Mouse (Mus musculus): ENCODE measurements around the gene Tbrg1. TPM values are rescaled to one million over a fixed set of nuclear protein-coding genes. Genes with fewer than 3 reads are reported as not detected.
A peak's percentile ranks its signal among the peaks of the same experiment; 100 is the strongest.

The Tbrg1 gene
- polyA plus RNA-seq, 1 experiment from 2014 or later: 81.4 TPM

DNA sequence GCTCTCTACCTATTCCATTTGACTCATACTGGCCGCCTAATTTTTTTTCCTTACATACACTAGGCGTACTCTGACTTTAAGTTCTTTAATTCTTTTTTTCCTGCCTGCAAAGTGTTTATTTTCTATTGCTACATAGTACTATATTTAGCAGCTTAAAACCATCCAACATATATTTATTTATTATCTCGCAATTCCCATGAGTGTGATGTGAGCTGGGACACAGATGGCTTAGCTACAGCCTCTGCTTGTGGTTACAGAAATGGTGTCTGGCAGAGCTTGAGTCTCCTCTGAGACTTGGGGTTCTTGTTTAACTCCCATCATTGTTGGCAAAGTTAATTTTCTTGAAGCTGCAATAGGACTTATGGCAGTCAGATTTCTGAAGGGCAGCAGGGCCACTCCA lies 18.4 kb downstream of the Tbrg1 start:
- H3K9me3 ChIP-seq (ENCODE audit: control insufficient read depth, low read length): no peaks in the 10 kb centered on the region
- no peak overlapping the region for H3K4me3 ChIP-seq (ENCODE audit: low read depth, low read length)
- no peak for ATAC-seq (ENCODE audit: low read depth)
- no peak overlapping the region for H3K4me2 ChIP-seq (ENCODE audit: low read depth, low read length)
- H3K9ac ChIP-seq (replicated peaks; ENCODE audit: low read depth, low read length): no peak overlapping the region
- H3K27me3 ChIP-seq (ENCODE audit: control insufficient read depth, insufficient read depth, low read length): no peaks in the 10 kb centered on the region
- WGBS: 88% methylated on average over 3 of the region's 3 CpGs
- no peak overlapping the region for H3K27ac ChIP-seq (ENCODE audit: low read depth, low read length)
- H3K36me3 ChIP-seq (ENCODE audit: control insufficient read depth, insufficient read depth, low read length): no peaks in the 10 kb centered on the region
- H3K4me1 ChIP-seq (ENCODE audit: control insufficient read depth, insufficient read depth, low read length): no peaks in the 10 kb centered on the region

DNA sequence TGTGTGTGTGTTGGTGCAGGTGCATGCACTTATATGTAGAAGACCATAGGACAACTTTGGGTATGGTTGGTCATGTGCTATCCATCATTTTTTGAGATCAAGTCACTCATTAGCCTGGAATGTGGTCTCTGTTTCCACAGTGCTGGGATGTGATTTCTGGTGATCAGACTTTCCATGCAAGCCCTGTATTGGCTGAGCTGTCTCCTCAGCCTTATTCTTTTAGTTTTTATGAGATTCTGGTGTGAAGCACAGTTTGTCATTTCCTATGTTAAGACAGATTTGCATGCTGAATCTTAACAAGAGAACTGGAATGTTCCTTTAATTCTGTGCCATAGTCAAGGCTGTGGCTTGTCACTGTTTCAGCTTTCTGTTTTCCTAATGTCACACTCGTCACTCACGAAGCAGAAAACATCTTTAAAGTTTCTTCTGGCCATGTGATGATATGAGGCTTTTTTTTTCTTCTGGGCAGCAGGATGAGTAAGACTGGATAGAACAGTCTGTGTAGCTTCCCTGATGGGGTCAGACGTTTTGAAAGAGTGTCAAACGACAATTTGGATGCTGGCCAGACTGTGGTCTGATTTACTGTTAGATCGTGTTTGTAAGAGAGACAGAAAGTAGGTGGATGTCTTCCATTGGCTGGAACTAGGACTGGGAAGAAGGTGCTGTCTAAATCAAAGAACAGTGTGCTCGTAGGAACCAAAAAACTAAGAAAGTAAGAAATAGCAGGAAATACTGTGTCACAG lies 20.1 kb downstream of the Tbrg1 start:
- Histone ChIP-seq H3K9ac (replicated peaks; ENCODE audit: low read depth, low read length) (no peak overlapping the region), H3K4me2 (ENCODE audit: low read depth, low read length) (no peak overlapping the region), H3K9me3 (ENCODE audit: control insufficient read depth, low read length) (no peaks in the 10 kb centered on the region), H3K27me3 (ENCODE audit: control insufficient read depth, insufficient read depth, low read length) (no peaks in the 10 kb centered on the region), H3K4me1 (ENCODE audit: control insufficient read depth, insufficient read depth, low read length) (no peaks in the 10 kb centered on the region), H3K36me3 (ENCODE audit: control insufficient read depth, insufficient read depth, low read length) (no peaks in the 10 kb centered on the region), H3K4me3 (ENCODE audit: low read depth, low read length) (no peak overlapping the region), H3K27ac (ENCODE audit: low read depth, low read length) (no peak overlapping the region)
- 0 out of 2 replicates have a peak, but pooled peaks have one; percentile 17 for ATAC-seq (ENCODE audit: low read depth)
- WGBS: 51% methylated on average over 6 of the region's 6 CpGs

DNA sequence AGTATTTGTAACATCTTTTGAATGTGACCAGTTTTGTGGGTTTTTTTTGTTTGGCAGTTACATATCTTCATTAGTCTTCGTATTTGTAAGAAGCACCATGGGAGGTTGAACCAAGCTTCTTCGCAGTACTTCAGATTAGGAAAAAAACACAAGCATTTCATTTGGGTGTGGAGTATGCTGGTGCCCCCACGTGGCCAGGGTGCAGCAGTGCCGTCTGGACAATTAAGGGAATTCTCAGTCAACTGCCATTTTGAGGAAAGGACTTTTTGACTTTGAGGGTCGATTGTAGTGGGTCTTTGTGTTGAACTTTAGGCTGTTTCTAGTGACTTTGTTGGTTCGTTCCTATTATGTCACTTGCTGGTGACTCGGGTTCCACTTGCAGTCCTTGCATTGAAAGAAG lies 20.8 kb downstream of the Tbrg1 start:
- Histone ChIP-seq H3K9ac (replicated peaks; ENCODE audit: low read depth, low read length) (no peak overlapping the region), H3K36me3 (ENCODE audit: control insufficient read depth, insufficient read depth, low read length) (no peaks in the 10 kb centered on the region), H3K4me2 (ENCODE audit: low read depth, low read length) (no peak overlapping the region), H3K27ac (ENCODE audit: low read depth, low read length) (no peak overlapping the region), H3K4me1 (ENCODE audit: control insufficient read depth, insufficient read depth, low read length) (no peaks in the 10 kb centered on the region), H3K4me3 (ENCODE audit: low read depth, low read length) (no peak overlapping the region), H3K9me3 (ENCODE audit: control insufficient read depth, low read length) (no peaks in the 10 kb centered on the region), H3K27me3 (ENCODE audit: control insufficient read depth, insufficient read depth, low read length) (no peaks in the 10 kb centered on the region)
- WGBS: 14% methylated on average over 7 of the region's 7 CpGs
- peak; percentile 51; the same call in 1 of the 2 replicates for ATAC-seq (ENCODE audit: low read depth)

DNA sequence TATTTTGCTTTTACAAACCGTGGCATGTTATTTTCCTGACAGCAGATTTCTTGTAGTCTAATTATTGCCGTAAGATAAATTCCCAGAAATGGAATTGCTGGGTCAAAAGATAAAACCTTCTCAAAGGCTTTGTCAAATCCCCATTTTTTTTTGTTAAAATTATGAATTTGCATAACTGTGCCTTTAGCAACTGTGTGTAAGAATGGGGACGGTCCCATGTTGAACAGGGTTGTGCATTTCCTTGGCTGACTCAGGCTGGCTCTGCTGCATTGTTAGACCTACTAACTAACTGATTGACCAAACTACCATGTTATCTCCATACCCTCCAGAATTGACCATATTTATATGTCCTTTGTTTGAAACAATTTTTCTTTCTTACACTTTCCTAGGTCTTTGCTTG lies 22.8 kb downstream of the Tbrg1 start:
- Histone ChIP-seq H3K9me3 (ENCODE audit: control insufficient read depth, low read length) (no peaks in the 10 kb centered on the region), H3K27ac (ENCODE audit: low read depth, low read length) (no peak overlapping the region), H3K4me1 (ENCODE audit: control insufficient read depth, insufficient read depth, low read length) (no peaks in the 10 kb centered on the region), H3K36me3 (ENCODE audit: control insufficient read depth, insufficient read depth, low read length) (no peaks in the 10 kb centered on the region), H3K4me3 (ENCODE audit: low read depth, low read length) (no peak overlapping the region), H3K4me2 (ENCODE audit: low read depth, low read length) (no peak overlapping the region), H3K27me3 (ENCODE audit: control insufficient read depth, insufficient read depth, low read length) (no peaks in the 10 kb centered on the region), H3K9ac (replicated peaks; ENCODE audit: low read depth, low read length) (no peak overlapping the region)
- ATAC-seq (ENCODE audit: low read depth): no peak
- 90% methylated on average over 3 of the region's 3 CpGs for WGBS

DNA sequence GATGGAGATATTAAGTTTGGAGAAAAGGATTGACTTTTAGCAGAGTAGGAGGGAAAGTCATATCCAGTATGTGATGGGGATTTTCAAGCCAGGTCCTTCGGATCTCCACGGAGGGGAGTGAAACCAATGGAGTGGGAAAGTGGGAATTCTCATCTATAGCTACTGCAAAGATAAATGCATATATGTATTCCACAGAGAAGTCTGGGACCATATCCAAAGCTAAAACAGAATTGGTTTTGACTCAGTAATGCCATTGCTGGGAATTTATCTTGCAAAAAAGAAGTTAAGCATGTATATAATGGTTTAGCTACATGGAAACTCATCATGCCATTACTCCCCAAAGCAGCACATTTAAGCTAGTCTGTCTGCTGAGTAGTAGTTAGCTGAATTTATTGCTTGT lies 24.8 kb downstream of the Tbrg1 start:
- no peak for ATAC-seq (ENCODE audit: low read depth)
- no peaks in the 10 kb centered on the region for H3K27me3 ChIP-seq (ENCODE audit: control insufficient read depth, insufficient read depth, low read length)
- H3K27ac ChIP-seq (ENCODE audit: low read depth, low read length): no peak overlapping the region
- H3K9me3 ChIP-seq (ENCODE audit: control insufficient read depth, low read length): no peaks in the 10 kb centered on the region
- H3K4me2 ChIP-seq (ENCODE audit: low read depth, low read length): no peak overlapping the region
- WGBS: 78% methylated on average over 2 of the region's 2 CpGs
- no peak overlapping the region for H3K9ac ChIP-seq (replicated peaks; ENCODE audit: low read depth, low read length)
- no peaks in the 10 kb centered on the region for H3K36me3 ChIP-seq (ENCODE audit: control insufficient read depth, insufficient read depth, low read length)
- H3K4me3 ChIP-seq (ENCODE audit: low read depth, low read length): no peak overlapping the region
- H3K4me1 ChIP-seq (ENCODE audit: control insufficient read depth, insufficient read depth, low read length): no peaks in the 10 kb centered on the region

DNA sequence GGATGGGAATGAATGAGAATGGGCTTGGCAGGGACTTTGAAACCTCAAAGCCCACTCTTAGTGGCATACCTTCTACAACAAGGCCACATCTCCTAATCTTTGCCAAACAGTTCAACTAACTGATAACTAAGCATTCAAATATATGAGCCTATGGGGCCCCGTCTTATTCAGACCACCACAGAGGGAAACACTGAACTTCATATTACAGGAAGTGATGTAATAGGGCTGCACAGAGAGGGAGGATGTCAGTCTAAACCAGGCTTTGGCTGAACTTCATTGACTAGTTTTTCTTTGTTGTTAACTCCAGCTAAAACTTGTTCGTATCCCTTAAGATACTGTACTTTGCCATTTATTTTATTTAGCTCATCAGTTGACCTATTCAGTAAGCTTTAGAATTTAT lies 27.2 kb downstream of the Tbrg1 start:
- ATAC-seq (ENCODE audit: low read depth): no peak
- 93% methylated on average over 2 of the region's 2 CpGs for WGBS
- H3K27me3 ChIP-seq (ENCODE audit: control insufficient read depth, insufficient read depth, low read length): no peaks in the 10 kb centered on the region

DNA sequence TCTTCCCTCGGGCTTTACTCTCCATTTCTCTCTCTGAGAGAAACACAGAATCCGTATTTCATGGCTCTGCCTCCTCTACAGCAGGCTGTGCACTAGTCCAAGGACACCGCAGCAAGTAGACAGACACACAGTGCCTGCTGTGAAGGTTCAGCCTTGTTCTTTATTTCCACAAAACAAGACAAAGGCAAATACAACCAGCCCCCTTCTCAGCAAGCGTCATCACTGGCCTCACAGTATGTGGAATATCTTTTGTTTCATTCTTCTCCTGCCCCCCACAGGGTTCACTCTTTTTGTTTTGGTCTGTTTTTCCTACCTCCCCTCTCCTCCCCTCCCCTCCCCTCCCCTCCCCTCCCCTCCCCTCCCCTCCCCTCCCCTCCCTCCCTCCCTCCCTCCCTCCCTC lies 28.5 kb downstream of the Tbrg1 start:
- ATAC-seq (ENCODE audit: low read depth): no peak
- no peak overlapping the region for H3K4me2 ChIP-seq (ENCODE audit: low read depth, low read length)
- H3K27ac ChIP-seq (ENCODE audit: low read depth, low read length): no peak overlapping the region
- H3K27me3 ChIP-seq (ENCODE audit: control insufficient read depth, insufficient read depth, low read length): no peaks in the 10 kb centered on the region
- no peak overlapping the region for H3K4me3 ChIP-seq (ENCODE audit: low read depth, low read length)
- no peaks in the 10 kb centered on the region for H3K36me3 ChIP-seq (ENCODE audit: control insufficient read depth, insufficient read depth, low read length)
- H3K9ac ChIP-seq (replicated peaks; ENCODE audit: low read depth, low read length): no peak overlapping the region
- peaks cover 15% of the 10 kb centered on the region for H3K4me1 ChIP-seq (ENCODE audit: control insufficient read depth, insufficient read depth, low read length)
- H3K9me3 ChIP-seq (ENCODE audit: control insufficient read depth, low read length): no peaks in the 10 kb centered on the region
- 36% methylated on average over 4 of the region's 4 CpGs for WGBS

More for the DNA sequence above, 27.2 kb downstream of the Tbrg1 start:
- peaks cover 15% of the 10 kb centered on the region for H3K4me1 ChIP-seq (ENCODE audit: control insufficient read depth, insufficient read depth, low read length)
- H3K27ac ChIP-seq (ENCODE audit: low read depth, low read length): no peak overlapping the region
- no peak overlapping the region for H3K9ac ChIP-seq (replicated peaks; ENCODE audit: low read depth, low read length)
- H3K4me2 ChIP-seq (ENCODE audit: low read depth, low read length): no peak overlapping the region
- H3K9me3 ChIP-seq (ENCODE audit: control insufficient read depth, low read length): no peaks in the 10 kb centered on the region
- H3K36me3 ChIP-seq (ENCODE audit: control insufficient read depth, insufficient read depth, low read length): no peaks in the 10 kb centered on the region
- no peak overlapping the region for H3K4me3 ChIP-seq (ENCODE audit: low read depth, low read length)

DNA sequence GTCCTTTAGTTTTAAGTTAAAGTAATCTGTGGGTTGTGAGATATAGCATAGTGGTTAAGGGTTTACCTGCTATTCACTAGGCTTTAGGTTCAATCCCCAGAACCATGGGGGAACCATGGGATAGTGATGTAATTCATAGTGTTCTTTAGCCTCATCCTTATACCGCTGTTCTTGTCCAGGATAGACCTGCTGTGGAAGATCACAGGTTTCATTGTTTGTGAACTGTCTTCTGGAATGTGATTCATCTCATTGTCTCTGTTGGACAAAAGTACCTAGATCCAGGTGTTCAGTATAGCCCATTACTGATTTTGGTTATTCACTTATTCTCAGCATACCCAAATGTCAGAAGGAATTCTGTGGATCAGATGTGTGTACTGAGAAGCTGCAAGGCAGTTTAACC lies 29.8 kb downstream of the Tbrg1 start:
- WGBS: 96% methylated on average over 1 of the region's 1 CpGs
- Histone ChIP-seq H3K4me2 (ENCODE audit: low read depth, low read length) (no peak overlapping the region), H3K9me3 (ENCODE audit: control insufficient read depth, low read length) (no peaks in the 10 kb centered on the region), H3K9ac (replicated peaks; ENCODE audit: low read depth, low read length) (no peak overlapping the region), H3K4me1 (ENCODE audit: control insufficient read depth, insufficient read depth, low read length) (peaks cover 15% of the 10 kb centered on the region), H3K36me3 (ENCODE audit: control insufficient read depth, insufficient read depth, low read length) (no peaks in the 10 kb centered on the region), H3K27me3 (ENCODE audit: control insufficient read depth, insufficient read depth, low read length) (no peaks in the 10 kb centered on the region), H3K4me3 (ENCODE audit: low read depth, low read length) (no peak overlapping the region), H3K27ac (ENCODE audit: low read depth, low read length) (no peak overlapping the region)
- ATAC-seq (ENCODE audit: low read depth): no peak

DNA sequence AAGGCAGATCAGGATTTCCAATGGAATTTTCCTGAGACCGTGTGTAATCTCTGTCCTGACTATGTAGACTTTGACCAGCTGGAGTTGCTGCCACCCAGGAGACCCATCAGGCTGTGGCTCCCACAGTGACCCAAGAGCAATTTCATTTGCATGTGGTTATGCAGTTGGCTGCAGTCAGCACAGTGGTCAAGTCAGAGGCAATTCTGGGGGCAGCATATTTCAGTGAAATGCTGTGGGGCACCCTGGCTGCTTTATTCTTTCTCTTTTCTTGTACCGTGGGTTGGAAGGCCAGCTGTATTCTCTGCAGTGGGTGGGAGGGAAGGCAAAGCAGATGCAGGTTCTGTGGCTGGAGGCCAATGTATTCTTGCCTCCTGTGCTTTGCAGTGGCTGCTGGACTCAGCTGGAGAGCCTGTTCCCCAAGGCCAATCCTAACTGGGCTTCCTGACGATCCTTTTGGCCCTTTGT lies 31.0 kb downstream of the Tbrg1 start:
- peak overlapping the region; percentile 21 for H3K4me2 ChIP-seq (ENCODE audit: low read depth, low read length)
- no peak overlapping the region for H3K9ac ChIP-seq (replicated peaks; ENCODE audit: low read depth, low read length)
- no peaks in the 10 kb centered on the region for H3K9me3 ChIP-seq (ENCODE audit: control insufficient read depth, low read length)
- no peaks in the 10 kb centered on the region for H3K27me3 ChIP-seq (ENCODE audit: control insufficient read depth, insufficient read depth, low read length)
- peak; percentile 63 for ATAC-seq (ENCODE audit: low read depth)
- peaks cover 15% of the 10 kb centered on the region for H3K4me1 ChIP-seq (ENCODE audit: control insufficient read depth, insufficient read depth, low read length)
- no peak overlapping the region for H3K4me3 ChIP-seq (ENCODE audit: low read depth, low read length)
- 1% methylated on average over 3 of the region's 3 CpGs for WGBS
- no peaks in the 10 kb centered on the region for H3K36me3 ChIP-seq (ENCODE audit: control insufficient read depth, insufficient read depth, low read length)
- peak overlapping the region; percentile 83 for H3K27ac ChIP-seq (ENCODE audit: low read depth, low read length)

Measured in neural tube, embryonic 14.5 days (tissue).